Mouse (Mus musculus) E14TG2a.4 (cell line): Measurements from ENCODE around the gene Atp5g2.

Experiments
- CTCF ChIP-seq: conservative IDR thresholded peaks from 2 replicates; pipeline ENCODE4 v1.5.1; 2014; ENCODE audit warnings: low read length
- NANOG ChIP-seq: IDR thresholded peaks from 2 replicates; pipeline ENCODE4 v1.6.1; 2014; ENCODE audit warnings: borderline replicate concordance, low read length, mixed read lengths

DNA sequence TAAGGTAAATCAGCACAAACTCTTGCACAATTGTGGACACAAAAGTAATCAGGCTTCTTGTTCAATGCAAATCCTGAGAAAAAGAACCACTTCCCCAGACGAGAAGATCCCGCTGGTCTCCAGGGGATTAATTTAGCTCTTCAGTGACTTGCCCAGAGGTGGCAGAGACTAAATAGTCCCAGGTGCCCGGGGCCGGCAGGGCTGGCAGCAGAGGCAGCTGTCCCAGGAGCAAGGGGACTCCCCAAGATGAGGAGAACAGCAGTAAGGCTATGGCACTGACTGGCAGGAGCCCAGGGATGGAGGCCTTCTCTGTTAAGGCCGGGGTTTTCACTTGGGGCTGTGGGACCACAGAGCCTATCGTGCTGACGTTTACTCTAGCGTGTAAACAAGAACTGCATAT is 8.3 kb downstream of the Atp5g2 start:
- TF ChIP-seq CTCF (no peak), NANOG (no peak)
